Mouse (Mus musculus) hindlimb bud, embryonic 11.5 days (tissue): ENCODE data around the gene Mag.
"Not testable (repeated sequence)": the region's sequence is repeated elsewhere in the genome, so short reads cannot be mapped to it uniquely, and the experiment has no call there.

Experiments used
- DNase-seq: peaks from one replicate; pipeline ENCODE4 v3.0.0-alpha.2; 2012; ENCODE audit warnings: low read depth, low spot score; ENCODE audit errors: extremely low spot score

Gene Mag

GRCm38 (mm10) chr7:30914732-30915131 is at the start of gene Mag:
Gene Mag, minus strand, starts transcription at chr7:30914873.
- no peak for DNase-seq

- DNase-seq: no peak
These were observed 49.7 kb upstream of the Mag start for GRCm38 (mm10) chr7:30964366-30964765.

- no peak for DNase-seq
These were observed 48.2 kb upstream of the Mag start for GRCm38 (mm10) chr7:30962862-30963261.

GRCm38 (mm10) chr7:30959786-30960349 is 45.2 kb upstream of the Mag start:
- DNase-seq: no peak

- DNase-seq: no peak
These were observed 44.3 kb upstream of the Mag start for GRCm38 (mm10) chr7:30958866-30959487.

GRCm38 (mm10) chr7:30958109-30958865 is 43.6 kb upstream of the Mag start:
- DNase-seq: no peak

- no peak for DNase-seq
These were observed 42.7 kb upstream of the Mag start for GRCm38 (mm10) chr7:30957367-30957783.

GRCm38 (mm10) chr7:30956756-30957366 is 42.2 kb upstream of the Mag start, which contains the start of gene Usf2:
Gene Usf2, minus strand, starts transcription at chr7:30956803.
- no peak for DNase-seq

- DNase-seq: no peak
These were observed 41.7 kb upstream of the Mag start for GRCm38 (mm10) chr7:30956357-30956751.

- no peak for DNase-seq
These were observed 41.1 kb upstream of the Mag start for GRCm38 (mm10) chr7:30955584-30956356.

GRCm38 (mm10) chr7:30954971-30955520 is 40.4 kb upstream of the Mag start:
- DNase-seq: no peak

- no peak for DNase-seq
These were observed 39.4 kb upstream of the Mag start for GRCm38 (mm10) chr7:30954036-30954435.

- no peak for DNase-seq
These were observed 38.8 kb upstream of the Mag start for GRCm38 (mm10) chr7:30953459-30953858.

GRCm38 (mm10) chr7:30952441-30953265 is 38.0 kb upstream of the Mag start:
- no peak for DNase-seq

- DNase-seq: not testable (repeated sequence)
These were observed 35.2 kb upstream of the Mag start for GRCm38 (mm10) chr7:30949902-30950301.

GRCm38 (mm10) chr7:30945876-30946275 is 31.2 kb upstream of the Mag start:
- DNase-seq: no peak

GRCm38 (mm10) chr7:30945466-30945865 is 30.8 kb upstream of the Mag start:
- DNase-seq: not testable (repeated sequence)

GRCm38 (mm10) chr7:30944706-30945105 is 30.0 kb upstream of the Mag start:
- not testable (repeated sequence) for DNase-seq

- DNase-seq: no peak
These were observed 29.4 kb upstream of the Mag start, which contains the start of gene Hamp for GRCm38 (mm10) chr7:30943909-30944635. Gene Hamp, minus strand, starts transcription at chr7:30944032.
